Mouse (Mus musculus) intestine, embryonic 14.5 days (tissue): ENCODE results near the gene Atp2a3. TPM values are rescaled to one million over a fixed set of nuclear protein-coding genes. Genes with fewer than 3 reads are reported as not detected.

Experiments used
- ATAC-seq: fragments of 200-750 bp; cut with Nextera tagmentation; replicated peaks from 2 replicates; pipeline ENCODE4 v1.8.0; 2017; ENCODE audit warnings: low read depth, moderate number of reproducible peaks, moderate TSS enrichment, moderate library complexity; ENCODE audit not compliant: low FRiP score, low TSS enrichment
- DNase-seq: peaks from one replicate; pipeline ENCODE4 v3.0.0-alpha.2; 2018; ENCODE audit warnings: low spot score
- H3K27ac ChIP-seq: fragments of 300-500 bp; sonication (generic); 2 replicates; pipeline ENCODE4 v1.5.1; 2014; ENCODE audit warnings: low read depth, mild to moderate bottlenecking, control low read depth
- H3K27me3 ChIP-seq: fragments of 300-500 bp; sonication (generic); replicated peaks from 2 replicates; pipeline ENCODE4 v1.6.1; 2014; ENCODE audit warnings: low read length, control low read depth; ENCODE audit not compliant: control insufficient read depth, insufficient read depth
- H3K36me3 ChIP-seq: fragments of 300-500 bp; sonication (generic); 2 replicates; pipeline ENCODE4 v1.6.1; 2014; ENCODE audit warnings: low read length, control low read depth; ENCODE audit not compliant: control insufficient read depth, insufficient read depth
- H3K4me1 ChIP-seq: fragments of 300-500 bp; sonication (generic); replicated peaks from 2 replicates; pipeline ENCODE4 v1.6.1; 2014; ENCODE audit warnings: low read length, control low read depth, mixed read lengths; ENCODE audit not compliant: control insufficient read depth, insufficient read depth
- H3K4me2 ChIP-seq: fragments of 300-500 bp; sonication (generic); 2 replicates; pipeline ENCODE4 v1.6.1; 2014; ENCODE audit warnings: low read length
- H3K4me3 ChIP-seq: fragments of 300-500 bp; sonication (generic); 2 replicates; pipeline ENCODE4 v1.5.1; 2014; ENCODE audit warnings: low read depth, low read length, control low read depth, mixed read lengths
- H3K9ac ChIP-seq: fragments of 300-500 bp; sonication (generic); 2 replicates; pipeline ENCODE4 v1.6.1; 2014; ENCODE audit warnings: mild to moderate bottlenecking, low read length
- H3K9me3 ChIP-seq: fragments of 300-500 bp; sonication (generic); 2 replicates; pipeline ENCODE4 v1.6.1; 2016; ENCODE audit warnings: low read length, control low read depth; ENCODE audit not compliant: control insufficient read depth
- WGBS: fragments of 180-500 bp; shearing (Covaris S2); extraction: QIAGEN DNeasy Blood & Tissue Kit; methylation state at CpG from one replicate; pipeline ENCODE4 v1.1.7; 2014; 5-methylcytosine and 5-hydroxymethylcytosine counted together
- polyA plus RNA-seq: library from polyadenylated mRNA; unstranded; fragments of >200 nt; fragmentation: Nextera tagmentation; extraction: Ambion mirVana; gene quantifications from 2 replicates; pipeline ENCODE4 v1.2.1, GENCODE M21; 2014

The Atp2a3 gene
- polyA plus RNA-seq, 1 experiment from 2014 or later, result 21.4 TPM

GRCm38 (mm10) chr11:72940208-72941143 lies 20.5 kb upstream of the Atp2a3 start:
- no peaks in the 10 kb centered on the region for H3K27me3 ChIP-seq
- WGBS, result 33% methylated on average over 20 of the region's 20 CpGs
- peak overlapping the region; percentile 34 for H3K4me2 ChIP-seq
- no peaks in the 10 kb centered on the region for H3K9me3 ChIP-seq
- ATAC-seq, result no peak
- peak overlapping the region; percentile 16 for H3K4me3 ChIP-seq
- no peak overlapping the region for H3K27ac ChIP-seq
- no peak for DNase-seq
- H3K36me3 ChIP-seq, result no peaks in the 10 kb centered on the region
- no peak overlapping the region for H3K9ac ChIP-seq
- H3K4me1 ChIP-seq, result peaks cover 16% of the 10 kb centered on the region

GRCm38 (mm10) chr11:72944996-72945793 lies 15.8 kb upstream of the Atp2a3 start:
- peaks cover 31% of the 10 kb centered on the region for H3K4me1 ChIP-seq
- H3K9ac ChIP-seq, result no peak overlapping the region
- H3K9me3 ChIP-seq, result 0 out of 2 replicates have a peak, but pooled peaks cover 2% of the 10 kb centered on the region
- WGBS, result 38% methylated on average over 7 of the region's 7 CpGs
- H3K36me3 ChIP-seq, result no peaks in the 10 kb centered on the region
- no peaks in the 10 kb centered on the region for H3K27me3 ChIP-seq
- peak overlapping the region; percentile 81 for H3K27ac ChIP-seq
- no peak overlapping the region for H3K4me3 ChIP-seq
- H3K4me2 ChIP-seq, result no peak overlapping the region
- DNase-seq (no peak), ATAC-seq (no peak)

GRCm38 (mm10) chr11:72945875-72946559 lies 15.0 kb upstream of the Atp2a3 start:
- H3K9me3 ChIP-seq, result 0 out of 2 replicates have a peak, but pooled peaks cover 2% of the 10 kb centered on the region
- no peak overlapping the region for H3K4me3 ChIP-seq
- no peaks in the 10 kb centered on the region for H3K36me3 ChIP-seq
- H3K9ac ChIP-seq, result no peak overlapping the region
- H3K27ac ChIP-seq, result peak overlapping the region; percentile 81
- ATAC-seq (no peak), DNase-seq (no peak)
- WGBS, result 30% methylated on average over 6 of the region's 6 CpGs
- no peak overlapping the region for H3K4me2 ChIP-seq
- H3K4me1 ChIP-seq, result peaks cover 31% of the 10 kb centered on the region
- no peaks in the 10 kb centered on the region for H3K27me3 ChIP-seq

GRCm38 (mm10) chr11:72946560-72947119 lies 14.3 kb upstream of the Atp2a3 start:
- H3K9me3 ChIP-seq, result 0 out of 2 replicates have a peak, but pooled peaks cover 2% of the 10 kb centered on the region
- no peak overlapping the region for H3K4me3 ChIP-seq
- H3K4me2 ChIP-seq, result no peak overlapping the region
- no peak for DNase-seq
- ATAC-seq, result no peak
- H3K9ac ChIP-seq, result no peak overlapping the region
- H3K36me3 ChIP-seq, result no peaks in the 10 kb centered on the region
- no peaks in the 10 kb centered on the region for H3K27me3 ChIP-seq
- peaks cover 37% of the 10 kb centered on the region for H3K4me1 ChIP-seq
- WGBS, result 33% methylated on average over 6 of the region's 6 CpGs
- H3K27ac ChIP-seq, result peak overlapping the region; percentile 81

GRCm38 (mm10) chr11:72947840-72948239 lies 13.1 kb upstream of the Atp2a3 start:
- no peak for DNase-seq
- Histone ChIP-seq H3K27me3 (no peaks in the 10 kb centered on the region), H3K9ac (no peak overlapping the region), H3K9me3 (0 out of 2 replicates have a peak, but pooled peaks cover 2% of the 10 kb centered on the region), H3K4me3 (no peak overlapping the region), H3K27ac (no peak overlapping the region), H3K4me2 (no peak overlapping the region), H3K4me1 (peaks cover 49% of the 10 kb centered on the region), H3K36me3 (no peaks in the 10 kb centered on the region)
- ATAC-seq, result no peak
- WGBS, result 78% methylated on average over 11 of the region's 11 CpGs

GRCm38 (mm10) chr11:72948254-72948653 lies 12.7 kb upstream of the Atp2a3 start:
- Histone ChIP-seq H3K27ac (no peak overlapping the region), H3K4me2 (no peak overlapping the region), H3K36me3 (no peaks in the 10 kb centered on the region), H3K4me1 (peaks cover 53% of the 10 kb centered on the region), H3K27me3 (no peaks in the 10 kb centered on the region), H3K9me3 (0 out of 2 replicates have a peak, but pooled peaks cover 2% of the 10 kb centered on the region), H3K9ac (no peak overlapping the region), H3K4me3 (no peak overlapping the region)
- WGBS, result 73% methylated on average over 7 of the region's 7 CpGs
- ATAC-seq (no peak), DNase-seq (no peak)

- WGBS, result 39% methylated on average over 22 of the region's 22 CpGs
- ATAC-seq (no peak), DNase-seq (no peak)
- Histone ChIP-seq H3K36me3 (no peaks in the 10 kb centered on the region), H3K27ac (peak overlapping the region; percentile 54), H3K4me2 (no peak overlapping the region; the same call in 1 of the 2 replicates), H3K4me3 (no peak overlapping the region), H3K9ac (no peak overlapping the region), H3K4me1 (peaks cover 36% of the 10 kb centered on the region), H3K27me3 (no peaks in the 10 kb centered on the region), H3K9me3 (0 out of 2 replicates have a peak, but pooled peaks cover 2% of the 10 kb centered on the region)
These were observed 9.6 kb upstream of the Atp2a3 start for GRCm38 (mm10) chr11:72951137-72952000.
